Comparison of ENCODE assay signal across 8 mouse cellular contexts in the genomic region with DNA sequence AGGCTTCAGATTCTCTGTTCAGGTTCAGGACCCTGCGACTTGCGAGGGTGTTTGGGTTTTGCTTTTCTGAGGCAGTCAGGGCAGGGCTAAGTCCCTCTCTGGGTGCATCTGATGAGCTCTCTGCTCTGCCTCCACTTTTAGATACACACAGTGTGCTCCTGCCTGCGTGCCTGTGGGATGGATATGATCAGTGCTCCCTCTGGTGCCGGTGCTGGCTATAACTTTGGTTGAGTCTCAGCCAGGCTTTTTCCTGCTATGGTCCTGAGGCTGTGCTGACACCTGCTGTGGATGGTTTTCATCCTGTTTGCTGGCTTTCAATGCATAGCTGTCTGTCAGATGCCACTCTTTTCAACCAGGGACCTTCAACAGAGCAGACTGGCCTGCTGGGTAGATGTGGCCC.
DNase-seq lines count a peak whose midpoint lies in the region; ATAC-seq and TF ChIP-seq lines count a peak whose summit lies in the region.

No protein-coding gene starts in this region.

- H3K27me3 ChIP-seq in kidney, postnatal 0 days (ENCODE audit: insufficient read depth, low read length): no peaks in the 10 kb centered on the region

- peak; percentile 27 for DNase-seq in CD4-positive, CD25-positive, alpha-beta regulatory T cell, adult 2 months (ENCODE audit: low read depth, low spot score)
- DNase-seq in kidney, postnatal 0 days (ENCODE audit: low spot score): no peak
- no peak for DNase-seq in kidney, adult 9 months
- peak; percentile 13 for DNase-seq in thymus, postnatal 14 days
- DNase-seq in thymus, adult 18-20 months: no peak
- DNase-seq in natural killer cell, adult 2 months (ENCODE audit: low spot score in 2 of 2): no peak

- H3K4me3 ChIP-seq in kidney, postnatal 0 days (replicated peaks; ENCODE audit: low read depth, low read length): no peak overlapping the region

- no peak overlapping the region for H3K27ac ChIP-seq in kidney, postnatal 0 days

- TF ChIP-seq CTCF in kidney, postnatal 0 days (IDR thresholded peaks at IDR 0.05; ENCODE audit: low read depth): peak; percentile 56; the same call in 1 of the 2 replicates

- 53% methylated on average over 4 of the region's 4 CpGs for WGBS in kidney, postnatal 0 days

- ATAC-seq in CD4-positive, CD25-positive, alpha-beta regulatory T cell, adult 4 months: no peak
- ATAC-seq in kidney, postnatal 0 days (replicated peaks; ENCODE audit: low FRiP score, low read depth): no peak
- ATAC-seq in monocyte, adult 5-6 weeks (replicated peaks; ENCODE audit: insufficient number of reproducible peaks, low FRiP score, low TSS enrichment, poor library complexity, severe bottlenecking): no peak

- no peak overlapping the region for H3K4me2 ChIP-seq in kidney, postnatal 0 days (ENCODE audit: low read length)

- no peaks in the 10 kb centered on the region for H3K36me3 ChIP-seq in kidney, postnatal 0 days (ENCODE audit: insufficient read depth, low read length)

- peaks cover 6% of the 10 kb centered on the region; the same call in 1 of the 2 replicates for H3K4me1 ChIP-seq in kidney, postnatal 0 days (replicated peaks; ENCODE audit: insufficient read depth, low read length)

- H3K9me3 ChIP-seq in kidney, postnatal 0 days (replicated peaks; ENCODE audit: low read length): no peaks in the 10 kb centered on the region

- H3K9ac ChIP-seq in kidney, postnatal 0 days (ENCODE audit: low read depth, low read length): no peak overlapping the region

Comparison
In these comparisons a context has a peak if more than half of its experiments do, and no peak if none do; other contexts are left out.
1. DNase-seq: peak in CD4-positive, CD25-positive, alpha-beta regulatory T cell, adult 2 months (single experiment) and thymus, postnatal 14 days (single experiment); none in kidney, postnatal 0 days (single experiment), kidney, adult 9 months (single experiment), thymus, adult 18-20 months (0 of 2) and natural killer cell, adult 2 months (0 of 2).